Mouse (Mus musculus) C2C12 (cell line): ENCODE data around the gene Gse1. TPM values are rescaled to one million over a fixed set of nuclear protein-coding genes. Genes with fewer than 3 reads are reported as not detected.

Experiments used
- H3K27me3 ChIP-seq: one replicate; pipeline ENCODE4 v1.6.1; 2011; ENCODE audit not compliant: control insufficient read depth, insufficient read depth, insufficient read length
- H3K36me3 ChIP-seq: one replicate; pipeline ENCODE4 v1.6.1; 2011; ENCODE audit not compliant: control insufficient read depth, insufficient read depth
- H3K4me3 ChIP-seq: one replicate; pipeline ENCODE4 v1.5.1; 2011; ENCODE audit warnings: mild to moderate bottlenecking, control low read depth; ENCODE audit not compliant: poor library complexity, insufficient read depth, severe bottlenecking
- H3K79me2 ChIP-seq: one replicate; pipeline ENCODE4 v1.6.1; 2011; ENCODE audit not compliant: control insufficient read depth, insufficient read depth
- H3K79me3 ChIP-seq: one replicate; pipeline ENCODE4 v1.6.1; 2011; ENCODE audit warnings: low read depth, control low read depth
- H3ac ChIP-seq: one replicate; pipeline ENCODE3; 2011; ENCODE audit warnings: low read depth; ENCODE audit not compliant: control insufficient read depth, insufficient read length
- CEBPB ChIP-seq: IDR thresholded peaks from one replicate; pipeline ENCODE4 v1.6.1; 2011; ENCODE audit warnings: low read depth, mild to moderate bottlenecking, control low read depth, moderate library complexity
- CTCF ChIP-seq: IDR thresholded peaks from one replicate; pipeline ENCODE4 v1.5.1; 2011; ENCODE audit not compliant: control insufficient read depth, insufficient read depth, insufficient read length
- FOSL1 ChIP-seq: IDR thresholded peaks from one replicate; pipeline ENCODE4 v1.8.0; 2011; ENCODE audit warnings: mild to moderate bottlenecking, low read length; ENCODE audit not compliant: poor library complexity, insufficient read depth, severe bottlenecking
- MAX ChIP-seq: IDR thresholded peaks from one replicate; pipeline ENCODE4 v1.6.1; 2011; ENCODE audit warnings: mild to moderate bottlenecking, control low read depth
- MYOD1 ChIP-seq: IDR thresholded peaks from one replicate; pipeline ENCODE4 v1.6.1; 2011; ENCODE audit warnings: low read depth; ENCODE audit not compliant: control insufficient read depth, insufficient read length
- MYOG ChIP-seq: IDR thresholded peaks from one replicate; pipeline ENCODE4 v1.6.1; 2011; ENCODE audit not compliant: control insufficient read depth, insufficient read length; ENCODE audit errors: extremely low read depth
- USF1 ChIP-seq: IDR thresholded peaks from one replicate; pipeline ENCODE4 v1.6.1; 2011; ENCODE audit warnings: low read depth, mild to moderate bottlenecking, control low read depth, moderate library complexity
- polyA plus RNA-seq: library from polyadenylated mRNA; unstranded; fragments of >200 nt; fragmentation: generic; extraction: Trizol; gene quantifications from one replicate; pipeline ENCODE4 v1.2.1, GENCODE M21; 2012; ENCODE audit warnings: missing spikeins

Gse1 gene
- polyA plus RNA-seq, 1 experiment = 15.6 TPM

DNA sequence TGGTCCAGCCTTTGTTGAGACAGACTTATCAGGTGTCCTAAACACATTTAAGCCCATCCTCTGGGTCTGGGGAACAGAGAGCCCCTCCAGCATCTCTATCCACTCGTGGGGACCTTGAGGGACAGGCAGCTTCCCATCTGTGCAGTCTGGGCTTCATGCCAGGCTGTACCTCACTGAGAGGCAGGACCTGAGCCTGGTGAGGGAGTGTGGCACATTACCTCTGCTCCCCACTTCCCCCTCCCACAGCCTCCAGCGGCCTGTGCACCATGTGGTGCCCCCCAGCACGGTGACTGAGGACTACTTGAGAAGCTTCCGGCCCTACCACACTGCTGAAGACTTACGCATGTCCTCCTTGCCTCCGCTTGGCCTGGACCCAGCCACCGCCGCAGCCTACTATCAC lies 338.4 kb downstream of the Gse1 start:
- no peak overlapping the region for H3ac ChIP-seq
- peaks cover 46% of the 10 kb centered on the region for H3K36me3 ChIP-seq
- TF ChIP-seq USF1 = no peak
- TF ChIP-seq CTCF = no peak
- no peak for TF ChIP-seq MAX
- no peak for TF ChIP-seq CEBPB
- no peak for TF ChIP-seq FOSL1
- TF ChIP-seq MYOG = no peak
- TF ChIP-seq MYOD1 = no peak
- no peak overlapping the region for H3K4me3 ChIP-seq
- H3K79me2 ChIP-seq = peaks cover 5% of the 10 kb centered on the region
- no peaks in the 10 kb centered on the region for H3K27me3 ChIP-seq
- H3K79me3 ChIP-seq = no peaks in the 10 kb centered on the region

DNA sequence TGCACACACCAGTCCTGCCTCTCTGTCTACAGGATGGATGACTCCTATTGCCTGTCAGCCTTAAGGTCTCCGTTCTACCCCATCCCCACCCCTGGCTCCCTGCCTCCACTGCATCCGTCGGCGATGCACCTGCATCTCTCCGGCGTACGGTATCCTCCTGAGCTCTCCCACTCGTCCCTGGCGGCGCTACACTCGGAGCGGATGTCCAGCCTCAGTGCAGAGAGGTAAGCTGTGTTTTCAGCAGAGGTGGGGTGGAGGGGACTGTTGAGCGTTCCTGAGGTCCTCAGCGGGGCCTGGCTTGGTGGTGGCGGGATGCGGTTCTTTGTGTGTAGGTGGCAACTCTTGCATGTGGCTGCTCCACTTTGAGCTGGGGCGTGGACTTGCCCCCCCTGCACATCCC lies 339.5 kb downstream of the Gse1 start:
- Histone ChIP-seq H3K79me3 (no peaks in the 10 kb centered on the region), H3ac (no peak overlapping the region), H3K27me3 (no peaks in the 10 kb centered on the region), H3K36me3 (peaks cover 56% of the 10 kb centered on the region), H3K79me2 (no peaks in the 10 kb centered on the region), H3K4me3 (no peak overlapping the region)
- no peak for TF ChIP-seq MAX
- no peak for TF ChIP-seq CTCF

DNA sequence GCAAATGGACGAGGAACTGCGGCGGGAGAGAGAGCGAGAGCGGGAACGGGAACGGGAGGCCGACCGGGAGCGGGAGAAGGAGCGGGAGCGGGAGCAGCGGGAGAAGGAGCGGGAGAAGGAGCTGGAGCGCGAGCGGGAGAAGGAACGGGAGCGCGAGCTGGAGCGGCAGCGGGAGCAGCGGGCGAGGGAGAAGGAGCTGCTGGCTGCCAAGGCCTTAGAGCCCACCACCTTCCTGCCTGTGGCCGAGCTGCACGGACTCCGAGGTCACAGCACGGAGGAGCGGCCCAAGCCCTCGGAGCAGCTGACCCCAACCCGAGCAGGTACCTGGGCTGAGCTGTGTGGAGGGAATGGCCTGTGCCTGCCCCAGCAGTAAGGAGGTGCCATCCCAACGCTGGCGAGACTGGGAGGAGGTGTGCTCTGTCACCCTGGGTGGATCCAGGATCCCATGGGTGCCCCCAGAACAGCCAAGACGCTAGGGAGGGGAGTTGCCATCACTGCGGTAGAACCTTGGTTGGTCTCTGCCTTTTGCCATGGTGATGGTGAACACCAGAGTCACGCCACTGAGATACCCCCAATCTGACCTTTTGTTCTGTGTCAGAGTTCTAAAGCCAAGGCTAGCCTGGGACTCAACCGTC lies 340.0 kb downstream of the Gse1 start:
- Histone ChIP-seq H3K27me3 (no peaks in the 10 kb centered on the region), H3K4me3 (no peak overlapping the region), H3ac (no peak overlapping the region), H3K36me3 (peaks cover 62% of the 10 kb centered on the region), H3K79me3 (no peaks in the 10 kb centered on the region), H3K79me2 (no peaks in the 10 kb centered on the region)
- TF ChIP-seq MYOD1 = no peak
- TF ChIP-seq CTCF = no peak
- TF ChIP-seq MYOG = no peak
- TF ChIP-seq FOSL1 = no peak
- TF ChIP-seq CEBPB = no peak
- no peak for TF ChIP-seq USF1
- no peak for TF ChIP-seq MAX

DNA sequence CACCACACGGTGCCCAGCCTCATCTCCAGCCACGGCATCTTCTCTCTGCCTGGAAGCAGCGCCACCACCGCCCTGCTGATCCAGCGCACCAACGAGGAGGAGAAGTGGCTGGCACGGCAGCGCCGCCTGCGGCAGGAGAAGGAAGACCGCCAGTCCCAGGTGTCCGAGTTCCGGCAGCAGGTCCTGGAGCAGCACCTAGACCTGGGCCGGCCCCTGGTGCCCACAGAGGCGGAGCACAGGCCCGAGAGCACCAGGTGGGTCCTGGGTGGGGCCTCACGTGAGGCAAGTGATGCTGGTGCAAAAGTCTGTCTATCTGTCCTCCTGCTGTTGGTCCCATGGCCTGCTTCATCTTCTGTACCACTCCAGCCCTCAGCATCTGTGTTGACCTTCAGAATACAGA lies 340.9 kb downstream of the Gse1 start:
- Histone ChIP-seq H3K27me3 (no peaks in the 10 kb centered on the region), H3ac (no peak overlapping the region), H3K79me3 (no peaks in the 10 kb centered on the region), H3K4me3 (no peak overlapping the region), H3K79me2 (no peaks in the 10 kb centered on the region), H3K36me3 (peaks cover 69% of the 10 kb centered on the region)
- TF ChIP-seq MYOD1 (no peak), CTCF (no peak), MAX (no peak), MYOG (no peak)

DNA sequence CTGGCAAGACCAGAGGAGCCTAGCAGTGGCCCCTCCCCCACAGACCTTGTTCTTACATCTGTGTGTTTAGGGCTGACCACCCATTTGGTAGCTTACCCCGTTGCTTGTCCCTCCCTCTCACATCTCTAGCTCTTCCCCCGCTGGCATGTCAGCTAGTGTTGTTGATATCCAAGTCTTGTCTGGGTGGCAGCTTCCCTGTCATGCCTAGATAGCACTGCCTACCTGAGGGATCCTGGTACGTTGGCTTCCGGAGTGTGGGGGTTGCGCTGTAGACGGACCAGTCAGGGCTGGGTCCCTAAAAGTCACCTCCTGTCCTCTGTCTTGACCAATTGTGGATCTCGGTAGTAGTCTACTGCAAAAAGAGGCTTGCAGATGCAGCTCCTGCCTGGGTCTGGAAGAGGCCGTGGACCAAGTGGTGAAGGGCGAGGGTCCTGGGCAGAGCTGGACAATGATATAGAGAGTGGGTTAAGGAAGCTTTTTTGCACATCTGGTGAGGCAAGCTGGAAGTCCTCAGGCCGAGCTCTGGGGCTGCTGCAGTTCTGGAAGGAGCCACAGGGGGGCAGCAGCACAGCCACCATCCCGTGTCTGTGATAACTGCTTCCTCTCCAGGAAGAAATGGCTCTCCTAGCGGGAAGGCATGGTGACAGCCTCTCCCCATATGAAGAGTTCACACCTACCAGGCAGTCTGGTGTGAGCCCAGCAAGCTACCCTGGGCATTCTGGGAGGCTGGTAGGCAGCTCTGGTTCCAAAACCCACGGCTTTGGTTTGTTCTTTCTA lies 341.9 kb downstream of the Gse1 start:
- Histone ChIP-seq H3ac (no peak overlapping the region), H3K36me3 (peaks cover 71% of the 10 kb centered on the region), H3K79me2 (no peaks in the 10 kb centered on the region), H3K27me3 (no peaks in the 10 kb centered on the region), H3K4me3 (no peak overlapping the region), H3K79me3 (no peaks in the 10 kb centered on the region)
- peak; percentile 73 for TF ChIP-seq CTCF
- no peak for TF ChIP-seq MYOD1
- no peak for TF ChIP-seq USF1
- no peak for TF ChIP-seq MAX
- TF ChIP-seq CEBPB = no peak
- TF ChIP-seq FOSL1 = no peak
- no peak for TF ChIP-seq MYOG

DNA sequence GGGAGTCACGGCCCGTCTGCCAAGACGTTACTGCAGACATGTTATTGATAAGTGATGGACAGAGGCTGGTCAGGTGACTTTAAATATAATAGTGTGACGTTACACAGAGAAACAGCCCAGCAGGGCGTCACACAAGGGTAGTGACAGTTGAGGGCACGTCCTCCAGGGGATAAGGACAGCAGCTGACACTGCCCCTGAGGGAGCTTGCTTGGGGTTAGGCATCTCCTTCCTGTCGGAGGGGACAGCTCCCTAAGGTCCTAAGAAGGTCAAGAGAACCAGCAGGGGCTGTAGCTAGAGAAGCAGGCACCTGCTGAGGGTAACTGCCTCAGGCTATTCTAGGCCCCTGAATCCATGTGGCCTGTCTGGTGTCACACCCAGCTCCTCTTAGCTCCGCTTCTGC lies 343.3 kb downstream of the Gse1 start:
- no peak for TF ChIP-seq USF1
- no peak for TF ChIP-seq MYOG
- TF ChIP-seq CEBPB = no peak
- no peak for TF ChIP-seq FOSL1
- no peak for TF ChIP-seq MYOD1
- TF ChIP-seq MAX = no peak
- TF ChIP-seq CTCF = no peak
- no peaks in the 10 kb centered on the region for H3K27me3 ChIP-seq
- no peak overlapping the region for H3ac ChIP-seq
- H3K4me3 ChIP-seq = no peak overlapping the region
- no peaks in the 10 kb centered on the region for H3K79me2 ChIP-seq
- H3K36me3 ChIP-seq = peaks cover 74% of the 10 kb centered on the region
- H3K79me3 ChIP-seq = no peaks in the 10 kb centered on the region
